Mouse (Mus musculus) heart, postnatal 14 days (tissue): ENCODE measurements at regions not wholly inside any gene's neighbourhood (a gene's known extent, or its start where the extent isn't known, plus 50 kb on each side); places are given as distances from the start of the nearest gene placed in this dataset.
"Not testable (repeated sequence)": the region's sequence is repeated elsewhere in the genome, so short reads cannot be mapped to it uniquely, and the experiment has no call there.

Source experiments
- DNase-seq, 2 experiments: peaks; one replicate each; pipeline ENCODE4 v3.0.0; 2021 to 2022
- intact Hi-C: fragments of 180-260 bp; cut with DNase I; formaldehyde crosslinking; loops from one replicate; pipeline ENCODE4 v1.15.1; 2025

DNA sequence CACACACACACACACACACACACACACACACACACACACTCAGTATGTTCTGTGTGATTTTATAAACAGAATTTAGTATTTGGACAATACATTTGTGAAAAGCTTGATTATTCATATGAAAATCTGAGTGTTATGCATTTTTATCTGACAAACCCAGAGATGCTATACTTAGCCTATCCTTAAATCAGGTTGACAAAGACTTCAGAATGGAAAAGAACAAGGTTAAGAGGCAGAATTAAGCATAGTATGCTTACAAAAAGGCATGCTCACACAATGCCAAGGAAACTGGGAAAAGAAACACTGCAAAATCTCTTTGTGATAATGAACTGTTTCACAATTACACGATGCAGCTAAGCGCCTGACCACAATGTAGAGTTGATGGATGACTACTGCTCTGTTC is 414.3 kb downstream of the Arl6ip6 start:
- intact Hi-C loops: no loop called here

DNA sequence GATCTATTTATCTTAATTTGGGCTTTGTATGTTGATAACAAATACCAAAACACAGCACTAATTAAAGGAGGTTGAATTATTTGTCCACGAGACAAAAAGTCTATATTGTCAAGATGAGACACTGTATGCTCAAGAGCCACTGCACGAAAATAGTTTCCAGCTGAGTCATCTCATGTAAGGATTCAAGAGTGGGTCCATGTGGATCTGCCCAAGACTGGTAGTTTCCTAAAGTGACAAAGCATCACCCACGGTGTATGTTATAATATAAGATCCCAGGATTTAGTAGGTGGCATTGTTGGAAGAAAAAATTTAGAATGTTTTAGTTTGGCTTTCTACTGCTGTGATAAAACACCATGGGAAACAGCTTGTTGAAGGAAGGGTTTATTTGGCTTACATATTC is 428.2 kb downstream of the Arl6ip6 start:
- intact Hi-C loops: no loop called here

More for the DNA sequence above, 414.3 kb downstream of the Arl6ip6 start:
- no peak for DNase-seq

DNA sequence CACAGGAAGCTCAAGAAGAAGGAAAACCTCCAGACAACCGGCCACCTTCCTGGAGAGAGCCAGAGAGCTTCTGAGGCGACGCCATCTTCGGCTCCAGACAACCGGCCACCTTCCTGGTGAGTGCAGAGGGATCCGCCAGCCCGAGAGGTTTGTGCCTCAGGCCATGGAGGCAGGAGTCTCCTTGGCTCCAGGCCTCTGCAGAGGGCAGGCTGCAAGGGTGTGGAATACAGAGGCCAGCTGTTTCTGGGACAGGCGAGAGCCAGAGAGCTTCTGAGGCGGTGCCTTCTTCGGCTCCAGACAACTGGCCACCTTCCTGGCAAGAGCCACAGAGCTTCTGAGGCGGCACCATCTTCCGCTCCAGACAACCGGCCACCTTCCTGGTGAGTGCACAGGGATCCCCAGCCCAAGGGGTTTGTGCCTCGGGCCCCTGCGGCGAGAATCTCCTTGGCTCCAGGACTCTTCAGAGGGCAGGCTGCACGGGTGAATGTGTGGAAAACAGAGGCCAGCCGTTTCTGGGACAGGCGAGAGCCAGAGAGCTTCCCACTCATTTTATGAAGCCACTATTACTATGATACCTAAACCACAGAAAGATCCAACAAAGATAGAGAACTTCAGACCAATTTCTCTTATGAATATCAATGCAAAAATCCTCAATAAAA is 441.4 kb downstream of the Arl6ip6 start:
- DNase-seq, intact Hi-C loops: not testable (repeated sequence)

More for the DNA sequence above, 428.2 kb downstream of the Arl6ip6 start:
- no peak for DNase-seq

DNA sequence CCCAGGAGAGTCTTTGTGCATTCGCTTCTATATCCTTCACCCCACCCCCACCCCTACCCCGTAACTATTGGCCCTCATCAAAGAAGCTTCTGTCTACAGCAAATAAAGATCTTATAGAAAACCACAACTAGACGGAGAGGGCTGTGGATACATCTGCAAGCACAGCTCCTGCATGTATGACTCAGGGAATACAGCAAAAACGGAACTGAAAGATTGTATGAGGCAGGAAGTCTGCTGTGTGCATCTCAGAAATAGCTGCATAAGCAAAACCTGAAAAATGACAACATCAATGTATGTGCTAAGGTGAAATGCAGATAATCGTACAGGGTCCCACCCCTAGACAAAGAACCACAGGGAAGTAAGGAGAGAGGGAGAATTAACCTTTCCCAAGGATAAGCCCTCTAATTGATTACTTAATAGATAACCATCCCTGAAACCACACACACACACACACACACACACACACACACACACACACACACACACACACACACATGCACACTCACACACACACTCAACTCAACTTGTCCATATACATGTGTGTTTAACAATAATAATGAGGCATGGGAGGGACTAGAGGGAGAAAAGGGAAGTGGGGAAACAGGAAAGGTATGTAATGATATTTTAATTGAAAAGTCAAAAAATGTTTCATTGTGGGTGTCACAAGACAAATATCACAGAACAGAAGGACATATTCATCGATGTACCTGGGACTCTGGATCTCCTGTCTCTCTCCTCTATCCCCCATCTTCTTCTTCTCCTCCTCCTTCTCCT is 416.6 kb downstream of the Rprm start:
- DNase-seq: no peak
- intact Hi-C loops: no loop called here

DNA sequence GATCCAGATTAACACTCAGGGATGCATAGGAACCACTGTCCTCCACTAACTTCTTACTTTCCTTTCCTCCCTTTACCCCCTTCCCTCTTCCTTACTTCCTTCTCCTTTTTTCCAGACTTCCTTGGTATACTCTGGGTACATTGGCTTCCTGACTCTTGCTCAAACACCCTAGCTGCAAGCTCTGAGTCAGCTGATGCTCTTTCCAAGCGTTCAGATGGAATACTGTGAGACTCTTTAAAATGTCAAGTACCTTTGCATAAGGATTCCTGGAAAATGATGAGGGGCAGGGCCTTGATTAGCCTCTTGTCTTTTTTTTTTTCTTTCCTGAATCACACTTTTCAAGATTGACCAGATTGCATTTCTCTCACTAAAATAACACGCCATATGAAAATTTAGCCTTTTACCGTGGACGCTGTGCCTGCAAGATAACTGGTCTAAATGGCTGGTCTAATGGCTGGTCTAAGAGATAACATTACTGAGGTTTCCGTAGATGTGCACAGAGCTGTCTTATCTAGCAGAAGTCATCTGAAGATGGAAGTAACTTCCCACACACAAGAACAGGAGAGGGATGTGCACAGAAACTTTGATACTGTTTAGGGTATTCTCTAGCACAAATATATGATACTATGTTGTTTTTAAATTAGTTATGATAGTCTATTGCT is 404.9 kb downstream of the Rprm start:
- no peak for DNase-seq
- intact Hi-C loops: no loop called here

DNA sequence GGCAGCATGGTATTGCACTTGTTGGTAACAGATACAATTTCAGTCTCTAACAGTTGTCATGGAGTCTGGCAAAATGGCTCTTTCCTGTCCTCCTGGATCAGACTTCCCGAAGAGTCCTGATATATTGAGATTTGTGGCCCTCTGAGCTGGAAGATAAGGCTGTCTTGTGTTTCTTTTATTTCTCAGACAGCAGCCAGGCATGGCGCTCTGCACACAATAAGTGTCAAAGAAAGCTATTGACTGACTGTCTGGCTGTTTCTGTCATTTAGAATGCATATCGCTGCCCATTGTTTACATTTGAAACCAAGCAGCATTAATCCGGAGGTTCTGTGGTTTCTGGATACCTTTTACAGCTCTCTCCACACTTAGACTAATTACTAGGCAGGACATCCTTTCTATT is 402.8 kb downstream of the Rprm start:
- intact Hi-C loops: no loop called here
- no peak for DNase-seq

DNA sequence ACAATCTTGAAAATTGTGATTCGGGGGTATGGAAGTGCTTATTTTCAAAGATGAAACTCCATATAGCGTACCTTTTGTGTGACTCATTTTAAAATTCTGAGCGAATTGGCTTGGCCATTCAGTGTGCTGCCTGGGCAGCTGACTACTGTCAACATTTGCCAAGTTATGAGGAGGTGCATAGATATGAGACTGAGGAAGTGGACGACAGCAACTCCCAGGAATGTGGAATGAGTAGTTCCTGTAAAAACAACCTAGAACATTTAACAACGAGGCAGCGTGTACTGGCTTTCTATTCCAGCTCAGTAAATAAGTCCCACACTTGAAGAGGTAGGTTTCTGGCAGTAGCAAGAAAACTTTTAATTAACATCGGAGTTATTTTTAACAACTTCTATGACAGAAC is 398.1 kb downstream of the Rprm start:
- intact Hi-C loops: no loop called here
- DNase-seq: peak in 1 of 2 experiments; percentile 6

DNA sequence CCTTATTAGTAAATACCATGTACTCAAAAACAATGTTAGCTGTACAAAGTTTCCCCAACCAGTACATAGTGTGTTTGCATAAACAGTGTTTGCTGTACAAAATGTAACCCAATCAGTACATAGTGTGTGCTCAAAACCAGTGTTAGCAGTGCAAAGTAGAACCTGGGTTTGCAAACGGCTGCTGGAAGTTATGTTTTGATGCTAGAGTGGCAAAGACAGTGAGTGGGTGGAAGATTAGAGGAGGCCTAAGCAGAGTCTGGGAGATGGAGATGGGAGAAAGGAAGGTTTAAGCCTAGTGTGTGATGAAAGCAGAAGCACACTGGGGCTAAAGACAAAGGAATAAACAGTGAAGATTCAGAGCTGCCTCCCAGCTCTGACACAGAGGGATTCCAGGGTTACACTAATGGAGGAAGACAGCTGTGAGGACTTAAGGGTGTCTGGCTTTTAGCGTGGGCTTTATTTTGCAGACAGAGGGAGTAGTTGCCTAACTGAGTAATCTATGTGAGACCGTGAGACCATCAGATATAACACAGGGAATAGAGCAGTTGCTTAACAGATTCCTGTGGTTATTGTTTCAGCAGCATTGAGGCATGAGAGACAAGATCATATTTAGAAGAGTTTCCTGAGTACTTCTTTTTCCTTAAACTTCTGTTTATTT is 396.0 kb downstream of the Rprm start:
- intact Hi-C loops: no loop called here
- DNase-seq: no peak

DNA sequence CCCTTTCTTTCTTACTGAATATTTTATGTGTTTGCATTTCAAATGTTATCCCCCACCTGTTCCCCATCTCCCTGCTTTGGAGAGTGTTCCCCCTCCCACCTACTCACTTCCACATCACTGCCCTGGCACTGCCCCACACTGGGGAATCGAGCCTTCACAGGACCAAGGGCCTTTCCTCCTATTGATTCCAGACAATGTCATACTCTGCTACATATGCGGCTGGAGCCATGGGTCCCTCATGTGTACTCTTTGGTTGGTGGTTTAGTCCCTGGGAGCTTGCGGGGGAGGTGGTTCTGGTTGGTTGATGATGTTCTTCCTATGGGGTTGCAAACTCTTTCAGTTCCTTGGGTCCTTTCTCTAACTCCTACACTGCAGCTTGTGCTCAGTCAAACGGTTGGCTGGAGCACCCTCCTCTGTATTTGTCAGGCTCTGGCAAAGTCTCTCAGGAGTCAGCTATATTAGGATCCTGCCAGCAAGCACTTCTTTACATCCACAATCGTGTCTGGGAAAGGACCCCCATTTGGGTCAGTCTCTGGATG is 393.7 kb downstream of the Rprm start:
- intact Hi-C loops: no loop called here
- no peak for DNase-seq

DNA sequence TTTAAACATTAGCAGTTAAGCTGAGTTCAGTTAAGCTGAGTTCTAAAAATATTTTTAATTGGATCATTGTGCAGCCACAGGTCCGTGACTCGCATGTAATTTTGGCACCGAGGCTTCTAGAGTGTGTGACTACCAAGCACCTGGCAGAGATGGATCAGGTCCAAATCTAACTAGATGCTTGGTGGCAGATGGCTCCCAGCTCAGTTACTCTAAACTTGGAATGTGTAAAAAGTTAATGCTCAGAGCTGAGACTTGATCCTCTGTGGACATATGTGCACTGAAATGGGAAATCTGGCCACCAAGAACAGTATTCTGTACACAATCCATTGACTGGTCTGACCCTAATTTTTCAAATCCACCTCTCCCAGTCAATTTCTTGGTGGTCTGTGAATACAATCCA is 374.1 kb downstream of the Rprm start:
- DNase-seq: no peak
- intact Hi-C loops: no loop called here

DNA sequence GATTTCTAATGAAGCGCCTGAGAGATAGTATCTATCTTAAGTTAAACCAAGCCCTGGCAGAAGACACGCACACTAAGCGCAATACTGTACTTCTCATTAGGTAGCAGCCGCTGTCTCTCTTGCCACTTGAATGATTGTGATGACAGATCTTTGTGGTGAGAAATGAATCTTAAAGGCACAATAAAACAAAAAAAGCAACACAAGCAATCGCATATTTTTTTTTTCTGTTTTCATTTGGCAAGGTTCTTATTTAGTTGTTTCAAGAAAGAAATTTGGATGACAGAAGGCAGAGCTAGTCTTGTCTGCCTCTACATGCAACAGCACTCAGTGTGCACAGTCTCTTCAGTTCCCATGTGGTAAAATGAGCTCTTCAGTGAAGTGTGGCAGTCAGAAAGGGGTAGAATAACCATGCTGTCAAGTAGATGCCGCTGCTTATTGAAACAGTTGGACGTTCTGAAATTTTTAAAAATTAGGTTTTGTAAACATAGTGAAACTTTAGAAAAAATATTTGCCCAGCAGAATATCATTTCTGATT is 372.2 kb downstream of the Rprm start:
- no peak for DNase-seq
- intact Hi-C loops: no loop called here

DNA sequence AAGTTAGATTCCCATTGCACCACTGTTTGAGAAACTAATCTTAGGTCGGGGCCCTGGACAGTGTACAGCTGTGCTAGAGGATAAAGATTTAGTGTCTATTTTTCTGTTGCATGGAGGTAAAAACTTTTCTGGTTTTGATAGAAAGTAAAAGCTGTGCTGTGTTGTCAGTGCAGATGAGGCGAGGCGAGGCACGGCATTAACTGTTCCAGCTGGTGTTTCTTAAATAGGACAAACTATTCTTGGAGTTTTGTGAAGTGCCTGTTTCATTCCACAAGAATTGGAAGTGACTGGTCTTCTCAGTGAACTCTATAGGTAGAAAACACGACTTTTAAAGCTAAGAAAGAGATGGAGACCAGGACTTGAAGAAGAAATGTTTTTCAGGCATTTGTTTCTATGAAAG is 370.3 kb downstream of the Rprm start:
- DNase-seq: no peak
- intact Hi-C loops: no loop called here

DNA sequence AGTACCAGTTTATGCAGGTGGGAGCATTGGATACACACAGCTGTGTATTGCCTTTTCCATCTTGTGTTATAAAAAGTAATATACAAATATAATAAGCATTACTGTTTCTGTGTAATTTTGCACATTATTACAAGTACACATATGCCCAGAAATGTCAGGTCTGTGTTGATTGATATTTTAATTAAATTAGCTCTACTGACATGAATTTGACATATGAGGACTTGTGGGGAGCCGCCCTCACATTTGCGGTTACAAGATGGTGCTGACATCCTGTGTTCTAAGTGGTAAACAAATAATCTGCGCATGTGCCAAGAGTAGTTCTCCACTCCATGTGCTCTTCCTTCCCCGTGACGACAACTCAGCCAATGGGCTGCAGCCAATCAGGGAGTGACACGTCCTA is 362.1 kb downstream of the Rprm start:
- intact Hi-C loops: no loop called here
- no peak for DNase-seq

DNA sequence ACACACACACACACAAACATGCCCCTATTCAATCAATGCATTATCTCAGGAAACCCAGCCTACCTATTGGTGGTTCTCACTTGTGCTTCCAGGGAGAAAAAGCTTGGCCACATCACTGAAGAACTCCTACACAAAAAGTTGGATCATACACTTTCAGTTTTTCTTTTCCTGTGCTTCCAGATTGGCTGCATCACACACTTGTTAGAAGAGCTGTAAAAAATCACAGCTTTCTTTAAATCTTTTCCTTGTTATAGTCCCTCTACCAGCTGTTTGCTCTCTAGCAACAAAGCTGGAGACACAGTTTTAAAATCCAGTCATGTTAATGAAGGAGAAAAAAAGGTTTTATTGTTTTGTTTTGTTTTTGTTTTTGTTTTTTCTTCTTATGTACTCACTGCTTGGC is 356.7 kb downstream of the Rprm start:
- no peak for DNase-seq
- intact Hi-C loops: no loop called here

DNA sequence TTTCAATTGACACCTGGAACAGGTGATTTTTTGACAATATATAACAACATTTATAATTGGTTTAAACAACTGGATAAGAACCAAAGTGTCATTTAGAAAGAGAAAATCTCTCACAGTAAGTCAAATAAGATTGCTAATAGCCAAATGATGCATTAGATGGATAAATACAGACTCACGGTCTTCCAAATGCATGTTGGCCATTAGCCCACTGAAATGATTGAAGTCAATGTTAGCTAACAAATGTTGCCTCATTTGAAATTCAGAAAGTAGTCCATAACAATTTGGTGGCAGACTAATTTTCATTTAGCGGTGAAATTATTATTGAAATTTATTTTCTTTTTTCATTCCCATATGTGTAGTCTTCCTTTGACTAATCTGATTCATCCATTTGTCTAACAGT is 354.9 kb downstream of the Rprm start:
- intact Hi-C loops: no loop called here
- DNase-seq: no peak

DNA sequence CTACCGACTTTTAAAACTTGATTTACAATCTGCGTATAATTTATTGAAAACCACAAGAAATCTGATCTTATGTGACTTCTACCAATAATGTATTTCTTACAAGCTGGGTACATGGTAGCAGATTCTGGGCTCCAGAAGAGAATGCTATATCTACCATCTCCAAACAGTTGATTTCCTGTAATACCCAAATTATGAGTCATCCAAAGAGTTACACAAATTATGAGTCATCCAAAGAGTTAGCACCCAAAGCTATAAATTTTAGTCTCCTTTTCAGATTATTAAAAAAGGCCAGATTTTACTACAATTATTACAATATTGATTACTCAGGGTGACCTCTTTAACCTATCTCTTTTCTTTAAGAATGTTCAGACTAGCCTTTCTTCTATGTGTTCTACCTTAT is 321.9 kb downstream of the Rprm start:
- no peak for DNase-seq
- intact Hi-C loops: no loop called here

DNA sequence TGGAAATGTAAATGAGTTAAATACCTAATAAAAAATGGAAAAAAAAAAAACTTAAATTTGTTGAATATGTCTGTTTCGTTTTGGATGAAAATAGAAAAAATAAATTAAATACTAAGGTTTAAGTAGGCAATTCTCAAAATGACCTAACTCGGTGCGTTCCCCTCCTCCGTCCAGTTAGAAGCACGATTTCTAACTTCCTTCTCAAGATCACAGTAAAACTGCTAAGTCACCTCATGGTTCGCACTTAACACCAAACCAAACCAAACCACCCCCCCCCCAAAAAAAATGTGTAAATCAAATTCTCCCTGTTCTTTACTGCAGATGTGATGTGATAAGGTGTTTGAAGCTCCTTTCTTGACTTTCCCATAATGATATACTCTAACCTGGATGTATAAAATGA is 303.3 kb downstream of the Rprm start:
- DNase-seq, intact Hi-C loops: not testable (repeated sequence)

DNA sequence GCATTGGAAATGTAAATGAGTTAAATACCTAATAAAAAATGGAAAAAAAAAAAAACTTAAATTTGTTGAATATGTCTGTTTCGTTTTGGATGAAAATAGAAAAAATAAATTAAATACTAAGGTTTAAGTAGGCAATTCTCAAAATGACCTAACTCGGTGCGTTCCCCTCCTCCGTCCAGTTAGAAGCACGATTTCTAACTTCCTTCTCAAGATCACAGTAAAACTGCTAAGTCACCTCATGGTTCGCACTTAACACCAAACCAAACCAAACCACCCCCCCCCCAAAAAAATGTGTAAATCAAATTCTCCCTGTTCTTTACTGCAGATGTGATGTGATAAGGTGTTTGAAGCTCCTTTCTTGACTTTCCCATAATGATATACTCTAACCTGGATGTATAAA is 296.8 kb downstream of the Rprm start:
- intact Hi-C loops, DNase-seq: not testable (repeated sequence)

DNA sequence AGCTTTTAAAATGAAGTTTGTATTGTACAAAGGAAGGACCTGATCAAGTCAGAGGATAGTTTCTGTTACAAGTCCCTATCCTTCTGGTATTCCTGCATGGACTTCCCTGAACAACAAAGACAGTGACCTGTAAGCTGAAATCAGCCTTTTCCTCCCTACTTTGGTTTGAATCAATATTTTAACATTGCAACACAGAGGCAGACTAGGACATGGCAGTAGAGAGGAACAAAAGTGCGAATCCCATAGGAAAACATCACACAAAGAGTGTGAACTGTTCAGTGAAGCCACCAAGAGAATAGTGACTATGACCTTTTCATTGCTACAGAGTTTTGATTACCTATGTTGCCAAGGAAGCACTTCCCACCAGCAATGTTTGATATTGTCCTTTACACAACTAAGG is 288.7 kb downstream of the Rprm start:
- no peak for DNase-seq
- intact Hi-C loops: no loop called here

DNA sequence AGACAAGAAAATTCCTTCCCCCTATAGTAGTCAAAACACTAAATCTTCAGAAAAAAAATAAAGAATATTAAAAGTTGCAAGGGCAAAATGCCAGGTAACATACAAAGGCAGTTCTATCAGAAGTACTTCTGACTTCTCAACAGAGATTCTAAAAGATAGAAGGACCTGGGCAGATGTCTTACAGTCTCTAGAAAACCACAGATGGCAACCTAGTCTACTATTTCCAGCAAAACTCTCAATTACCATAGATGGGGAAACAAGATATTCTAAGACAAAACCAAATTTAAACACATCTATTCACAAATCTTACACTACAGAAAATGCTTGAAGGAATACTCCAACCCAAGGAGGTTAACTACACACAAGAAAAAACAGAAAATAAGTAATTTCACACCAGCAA is 281.7 kb downstream of the Rprm start:
- DNase-seq: no peak
- intact Hi-C loops: no loop called here
